Mouse (Mus musculus): ENCODE results near the gene Cnp. TPM values are rescaled to one million over a fixed set of nuclear protein-coding genes. Genes with fewer than 3 reads are reported as not detected.

The Cnp gene
- polyA plus RNA-seq, 1 experiment from 2014 or later: 21.9 TPM

GRCm38 (mm10) chr11:100546955-100547354 lies 27.7 kb upstream of the Cnp start:
- Histone ChIP-seq H3K27ac (replicated peaks; ENCODE audit: low read depth, low read length) (no peak overlapping the region), H3K4me2 (ENCODE audit: low read depth, severe bottlenecking) (no peak overlapping the region), H3K4me3 (ENCODE audit: low read depth, low read length) (no peak overlapping the region), H3K9me3 (ENCODE audit: control insufficient read depth, low read length) (no peaks in the 10 kb centered on the region), H3K4me1 (ENCODE audit: control insufficient read depth, insufficient read depth, low read length) (0 out of 2 replicates have a peak, but pooled peaks cover 2% of the 10 kb centered on the region), H3K36me3 (ENCODE audit: control insufficient read depth, insufficient read depth, low read length) (no peaks in the 10 kb centered on the region), H3K9ac (ENCODE audit: low read length) (no peak overlapping the region), H3K27me3 (ENCODE audit: control insufficient read depth, insufficient read depth, low read length) (no peaks in the 10 kb centered on the region)
- 88% methylated on average over 6 of the region's 6 CpGs for WGBS
- DNase-seq (ENCODE audit: low spot score) (no peak), ATAC-seq (ENCODE audit: insufficient number of reproducible peaks, low FRiP score, low TSS enrichment, low read depth) (no peak)

GRCm38 (mm10) chr11:100548141-100548540 lies 26.6 kb upstream of the Cnp start:
- Histone ChIP-seq H3K27me3 (ENCODE audit: control insufficient read depth, insufficient read depth, low read length) (no peaks in the 10 kb centered on the region), H3K9ac (ENCODE audit: low read length) (no peak overlapping the region), H3K9me3 (ENCODE audit: control insufficient read depth, low read length) (no peaks in the 10 kb centered on the region), H3K36me3 (ENCODE audit: control insufficient read depth, insufficient read depth, low read length) (no peaks in the 10 kb centered on the region), H3K4me3 (ENCODE audit: low read depth, low read length) (no peak overlapping the region), H3K4me2 (ENCODE audit: low read depth, severe bottlenecking) (no peak overlapping the region), H3K4me1 (ENCODE audit: control insufficient read depth, insufficient read depth, low read length) (0 out of 2 replicates have a peak, but pooled peaks cover 2% of the 10 kb centered on the region), H3K27ac (replicated peaks; ENCODE audit: low read depth, low read length) (no peak overlapping the region)
- ATAC-seq (ENCODE audit: insufficient number of reproducible peaks, low FRiP score, low TSS enrichment, low read depth) (no peak), DNase-seq (ENCODE audit: low spot score) (no peak)
- WGBS: 81% methylated on average over 6 of the region's 6 CpGs

- no peak for DNase-seq (ENCODE audit: low spot score)
Observed at GRCm38 (mm10) chr11:100549466-100549865, 25.2 kb upstream of the Cnp start.

GRCm38 (mm10) chr11:100550101-100550500 lies 24.6 kb upstream of the Cnp start:
- Histone ChIP-seq H3K4me1 (ENCODE audit: control insufficient read depth, insufficient read depth, low read length) (0 out of 2 replicates have a peak, but pooled peaks cover 1% of the 10 kb centered on the region), H3K4me2 (ENCODE audit: low read depth, severe bottlenecking) (no peak overlapping the region), H3K9ac (ENCODE audit: low read length) (no peak overlapping the region), H3K27ac (replicated peaks; ENCODE audit: low read depth, low read length) (no peak overlapping the region), H3K9me3 (ENCODE audit: control insufficient read depth, low read length) (no peaks in the 10 kb centered on the region), H3K27me3 (ENCODE audit: control insufficient read depth, insufficient read depth, low read length) (no peaks in the 10 kb centered on the region), H3K36me3 (ENCODE audit: control insufficient read depth, insufficient read depth, low read length) (no peaks in the 10 kb centered on the region), H3K4me3 (ENCODE audit: low read depth, low read length) (no peak overlapping the region)
- no peak for DNase-seq (ENCODE audit: low spot score)
- ATAC-seq (ENCODE audit: insufficient number of reproducible peaks, low FRiP score, low TSS enrichment, low read depth): no peak
- 68% methylated on average over 6 of the region's 6 CpGs for WGBS

More at GRCm38 (mm10) chr11:100549466-100549865, 25.2 kb upstream of the Cnp start:
- H3K27me3 ChIP-seq (ENCODE audit: control insufficient read depth, insufficient read depth, low read length): no peaks in the 10 kb centered on the region
- no peak overlapping the region for H3K4me3 ChIP-seq (ENCODE audit: low read depth, low read length)
- no peak overlapping the region for H3K27ac ChIP-seq (replicated peaks; ENCODE audit: low read depth, low read length)
- 86% methylated on average over 8 of the region's 8 CpGs for WGBS
- no peak overlapping the region for H3K9ac ChIP-seq (ENCODE audit: low read length)
- 0 out of 2 replicates have a peak, but pooled peaks cover 2% of the 10 kb centered on the region for H3K4me1 ChIP-seq (ENCODE audit: control insufficient read depth, insufficient read depth, low read length)
- H3K4me2 ChIP-seq (ENCODE audit: low read depth, severe bottlenecking): no peak overlapping the region
- no peaks in the 10 kb centered on the region for H3K9me3 ChIP-seq (ENCODE audit: control insufficient read depth, low read length)
- no peak for ATAC-seq (ENCODE audit: insufficient number of reproducible peaks, low FRiP score, low TSS enrichment, low read depth)
- no peaks in the 10 kb centered on the region for H3K36me3 ChIP-seq (ENCODE audit: control insufficient read depth, insufficient read depth, low read length)

GRCm38 (mm10) chr11:100552842-100553241 lies 21.9 kb upstream of the Cnp start:
- Histone ChIP-seq H3K4me1 (ENCODE audit: control insufficient read depth, insufficient read depth, low read length) (no peaks in the 10 kb centered on the region), H3K9me3 (ENCODE audit: control insufficient read depth, low read length) (no peaks in the 10 kb centered on the region), H3K27ac (replicated peaks; ENCODE audit: low read depth, low read length) (no peak overlapping the region), H3K9ac (ENCODE audit: low read length) (no peak overlapping the region), H3K36me3 (ENCODE audit: control insufficient read depth, insufficient read depth, low read length) (no peaks in the 10 kb centered on the region), H3K27me3 (ENCODE audit: control insufficient read depth, insufficient read depth, low read length) (no peaks in the 10 kb centered on the region), H3K4me3 (ENCODE audit: low read depth, low read length) (no peak overlapping the region), H3K4me2 (ENCODE audit: low read depth, severe bottlenecking) (no peak overlapping the region)
- ATAC-seq (ENCODE audit: insufficient number of reproducible peaks, low FRiP score, low TSS enrichment, low read depth): no peak
- 85% methylated on average over 4 of the region's 4 CpGs for WGBS
- DNase-seq (ENCODE audit: low spot score): no peak

- no peak overlapping the region for H3K27ac ChIP-seq (replicated peaks; ENCODE audit: low read depth, low read length)
- H3K36me3 ChIP-seq (ENCODE audit: control insufficient read depth, insufficient read depth, low read length): no peaks in the 10 kb centered on the region
- no peak overlapping the region for H3K4me2 ChIP-seq (ENCODE audit: low read depth, severe bottlenecking)
- no peaks in the 10 kb centered on the region for H3K27me3 ChIP-seq (ENCODE audit: control insufficient read depth, insufficient read depth, low read length)
- H3K4me3 ChIP-seq (ENCODE audit: low read depth, low read length): no peak overlapping the region
- WGBS: 19% methylated on average over 11 of the region's 11 CpGs
- ATAC-seq (ENCODE audit: insufficient number of reproducible peaks, low FRiP score, low TSS enrichment, low read depth): no peak
- no peaks in the 10 kb centered on the region for H3K9me3 ChIP-seq (ENCODE audit: control insufficient read depth, low read length)
- no peak overlapping the region for H3K9ac ChIP-seq (ENCODE audit: low read length)
- H3K4me1 ChIP-seq (ENCODE audit: control insufficient read depth, insufficient read depth, low read length): no peaks in the 10 kb centered on the region
- peak; percentile 54 for DNase-seq (ENCODE audit: low spot score)
Observed at GRCm38 (mm10) chr11:100555583-100555982, 19.1 kb upstream of the Cnp start.

- no peaks in the 10 kb centered on the region for H3K27me3 ChIP-seq (ENCODE audit: control insufficient read depth, insufficient read depth, low read length)
- ATAC-seq (ENCODE audit: insufficient number of reproducible peaks, low FRiP score, low TSS enrichment, low read depth) (no peak), DNase-seq (ENCODE audit: low spot score) (no peak)
- no peaks in the 10 kb centered on the region for H3K36me3 ChIP-seq (ENCODE audit: control insufficient read depth, insufficient read depth, low read length)
- no peaks in the 10 kb centered on the region for H3K9me3 ChIP-seq (ENCODE audit: control insufficient read depth, low read length)
- H3K4me1 ChIP-seq (ENCODE audit: control insufficient read depth, insufficient read depth, low read length): no peaks in the 10 kb centered on the region
- H3K27ac ChIP-seq (replicated peaks; ENCODE audit: low read depth, low read length): no peak overlapping the region
- H3K4me3 ChIP-seq (ENCODE audit: low read depth, low read length): no peak overlapping the region
- H3K9ac ChIP-seq (ENCODE audit: low read length): no peak overlapping the region
- 71% methylated on average over 3 of the region's 3 CpGs for WGBS
- no peak overlapping the region for H3K4me2 ChIP-seq (ENCODE audit: low read depth, severe bottlenecking)
Observed at GRCm38 (mm10) chr11:100557563-100557962, 17.1 kb upstream of the Cnp start.

- no peaks in the 10 kb centered on the region for H3K4me1 ChIP-seq (ENCODE audit: control insufficient read depth, insufficient read depth, low read length)
- ATAC-seq (ENCODE audit: insufficient number of reproducible peaks, low FRiP score, low TSS enrichment, low read depth): no peak
- 41% methylated on average over 7 of the region's 7 CpGs for WGBS
Observed at GRCm38 (mm10) chr11:100559476-100559875, 15.2 kb upstream of the Cnp start.

GRCm38 (mm10) chr11:100561748-100562147 lies 13.0 kb upstream of the Cnp start:
- no peak overlapping the region for H3K4me2 ChIP-seq (ENCODE audit: low read depth, severe bottlenecking)
- H3K36me3 ChIP-seq (ENCODE audit: control insufficient read depth, insufficient read depth, low read length): no peaks in the 10 kb centered on the region
- no peaks in the 10 kb centered on the region for H3K9me3 ChIP-seq (ENCODE audit: control insufficient read depth, low read length)
- no peaks in the 10 kb centered on the region for H3K4me1 ChIP-seq (ENCODE audit: control insufficient read depth, insufficient read depth, low read length)
- no peaks in the 10 kb centered on the region for H3K27me3 ChIP-seq (ENCODE audit: control insufficient read depth, insufficient read depth, low read length)
- no peak overlapping the region for H3K9ac ChIP-seq (ENCODE audit: low read length)
- ATAC-seq (ENCODE audit: insufficient number of reproducible peaks, low FRiP score, low TSS enrichment, low read depth) (no peak), DNase-seq (ENCODE audit: low spot score) (no peak)
- no peak overlapping the region for H3K4me3 ChIP-seq (ENCODE audit: low read depth, low read length)
- WGBS: 78% methylated on average over 5 of the region's 5 CpGs
- H3K27ac ChIP-seq (replicated peaks; ENCODE audit: low read depth, low read length): no peak overlapping the region

More at GRCm38 (mm10) chr11:100559476-100559875, 15.2 kb upstream of the Cnp start:
- Histone ChIP-seq H3K9ac (ENCODE audit: low read length) (no peak overlapping the region), H3K4me3 (ENCODE audit: low read depth, low read length) (no peak overlapping the region), H3K4me2 (ENCODE audit: low read depth, severe bottlenecking) (no peak overlapping the region), H3K36me3 (ENCODE audit: control insufficient read depth, insufficient read depth, low read length) (no peaks in the 10 kb centered on the region), H3K27me3 (ENCODE audit: control insufficient read depth, insufficient read depth, low read length) (no peaks in the 10 kb centered on the region), H3K9me3 (ENCODE audit: control insufficient read depth, low read length) (no peaks in the 10 kb centered on the region), H3K27ac (replicated peaks; ENCODE audit: low read depth, low read length) (no peak overlapping the region)
- no peak for DNase-seq (ENCODE audit: low spot score)
